Mouse (Mus musculus): ENCODE data around the gene Nrip2.
A peak's percentile ranks its signal among the peaks of the same experiment; 100 is the strongest.

Gene Nrip2

DNA sequence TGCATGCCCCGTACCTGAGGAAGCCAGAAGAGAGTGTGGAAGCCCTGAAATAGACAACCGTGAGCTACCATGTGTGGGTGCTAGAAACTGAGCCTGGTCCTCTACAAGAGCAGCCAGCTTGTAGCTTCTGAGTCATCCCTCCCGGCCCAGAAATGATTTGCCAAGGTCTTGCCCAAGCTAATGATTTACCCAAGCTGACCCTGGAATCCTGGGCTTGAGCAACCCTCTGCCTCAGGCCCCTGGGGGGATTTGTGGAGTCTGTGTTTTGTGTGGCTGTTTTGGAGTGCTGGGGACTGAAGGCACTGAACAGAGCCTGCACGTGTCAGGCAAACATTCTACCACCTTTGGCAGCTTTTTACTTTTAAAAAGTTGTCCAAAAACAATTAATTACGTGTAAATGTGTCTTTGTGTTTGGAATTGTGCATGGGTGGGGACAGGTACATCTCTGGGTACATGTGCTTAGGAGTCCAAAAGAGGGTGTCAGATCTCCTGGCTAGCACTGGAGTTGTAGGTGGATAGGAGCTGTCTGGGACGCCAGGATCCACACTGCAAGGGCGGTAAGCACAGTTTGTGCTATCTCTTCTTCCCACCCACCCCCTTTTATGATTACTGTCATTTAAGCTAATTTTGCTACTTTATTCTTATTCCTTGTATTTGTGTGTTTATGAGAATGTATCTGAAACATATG is 1.4 kb upstream of the Nrip2 start:
- no peak for DNase-seq (ENCODE audit: low read depth, low spot score)

- DNase-seq (ENCODE audit: low read depth, low spot score): peak; percentile 32
These were observed 507 bp downstream of the Nrip2 start for GRCm38 (mm10) chr6:128399421-128400185.

GRCm38 (mm10) chr6:128404708-128405107 is 5.6 kb downstream of the Nrip2 start:
- no peak for DNase-seq (ENCODE audit: low read depth, low spot score)

DNA sequence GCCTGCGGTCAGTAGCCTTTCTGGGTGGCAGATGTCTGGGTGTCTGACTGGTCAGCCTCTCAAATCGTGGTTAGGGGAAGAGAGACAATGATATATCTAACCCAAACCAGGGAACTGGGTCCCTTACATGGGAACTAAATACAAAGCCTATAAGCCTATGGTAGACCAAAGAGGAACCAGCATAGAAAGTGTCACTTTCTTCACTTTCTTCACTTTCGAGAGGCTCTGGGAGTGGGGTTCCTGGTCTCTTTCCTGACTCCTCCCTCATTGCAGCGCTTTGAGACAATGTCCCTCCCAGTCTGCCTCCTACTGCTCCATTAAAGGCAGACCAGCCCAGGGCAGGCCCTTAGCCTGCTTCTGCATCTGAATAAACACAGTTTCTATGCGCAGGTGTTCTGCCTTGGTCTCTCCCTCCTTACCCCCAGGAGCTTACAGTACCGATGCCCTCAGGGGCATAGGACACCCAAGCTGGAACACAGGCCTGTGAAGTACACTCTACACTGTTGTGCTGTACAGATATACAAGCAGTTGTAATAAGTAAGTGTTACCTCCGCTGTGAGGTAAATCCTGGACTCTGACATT is 9.5 kb downstream of the Nrip2 start:
- no peak for DNase-seq (ENCODE audit: low read depth, low spot score)

DNA sequence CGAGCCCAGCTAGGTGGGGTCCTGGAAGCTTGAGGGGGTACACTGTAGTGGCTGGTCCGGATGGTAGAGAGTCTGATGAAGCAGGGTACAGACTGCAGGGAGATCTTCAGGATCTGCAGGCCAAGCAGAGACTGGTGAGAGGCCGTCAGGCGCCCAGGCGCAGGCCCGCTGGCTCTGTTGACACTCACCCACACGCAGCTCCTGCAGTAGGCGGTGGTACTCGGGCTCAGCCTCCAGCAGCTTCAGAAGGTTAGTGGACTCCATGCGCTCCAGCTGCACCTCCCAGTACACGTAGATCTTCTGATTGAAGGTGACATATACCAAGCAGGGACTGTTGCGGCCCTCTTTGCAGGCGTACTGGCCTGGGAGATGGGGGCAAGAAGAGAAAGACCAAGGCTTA is 11.2 kb downstream of the Nrip2 start:
- DNase-seq (ENCODE audit: low read depth, low spot score): no peak

DNA sequence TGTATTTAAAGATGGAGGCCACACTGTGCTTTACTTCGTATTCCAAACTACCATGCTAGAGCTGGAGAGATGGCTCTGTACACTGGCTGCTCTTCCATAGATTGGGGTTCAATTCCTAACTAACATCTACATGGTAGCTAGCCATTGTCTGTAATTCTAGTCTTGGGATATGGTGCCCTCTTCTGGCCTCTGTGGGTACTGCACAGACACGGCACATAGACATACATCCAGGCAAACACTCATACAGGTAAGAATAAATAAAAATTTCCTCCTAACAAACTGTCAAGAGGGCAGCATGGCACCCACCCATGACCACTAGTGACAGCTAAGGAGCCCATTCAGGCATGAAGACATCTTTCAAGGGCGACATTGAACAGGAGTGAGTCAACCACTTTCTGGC is 12.0 kb downstream of the Nrip2 start:
- peak; percentile 73 for DNase-seq (ENCODE audit: low read depth, low spot score)

DNA sequence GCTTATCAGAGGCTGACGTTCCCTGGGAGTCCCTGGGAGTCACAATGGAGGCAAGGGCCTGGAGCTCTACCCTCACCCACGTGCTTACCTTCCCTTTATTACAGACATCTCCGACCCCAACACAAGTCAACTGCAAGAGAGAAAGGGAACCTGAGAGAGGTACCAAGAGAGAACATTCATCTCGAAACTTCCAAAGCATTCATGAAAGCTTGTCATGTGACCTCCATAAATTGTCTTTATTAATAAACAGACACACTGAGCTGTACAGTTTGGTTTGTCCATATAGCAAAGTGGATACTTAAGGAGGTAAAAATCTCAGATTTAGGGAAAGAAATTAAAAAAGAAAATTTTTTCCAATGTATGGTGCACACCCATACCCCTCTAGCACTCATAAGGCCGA is 17.1 kb downstream of the Nrip2 start:
- DNase-seq (ENCODE audit: low read depth, low spot score): no peak

GRCm38 (mm10) chr6:128418076-128418475 is 19.0 kb downstream of the Nrip2 start:
- no peak for DNase-seq (ENCODE audit: low read depth, low spot score)

DNA sequence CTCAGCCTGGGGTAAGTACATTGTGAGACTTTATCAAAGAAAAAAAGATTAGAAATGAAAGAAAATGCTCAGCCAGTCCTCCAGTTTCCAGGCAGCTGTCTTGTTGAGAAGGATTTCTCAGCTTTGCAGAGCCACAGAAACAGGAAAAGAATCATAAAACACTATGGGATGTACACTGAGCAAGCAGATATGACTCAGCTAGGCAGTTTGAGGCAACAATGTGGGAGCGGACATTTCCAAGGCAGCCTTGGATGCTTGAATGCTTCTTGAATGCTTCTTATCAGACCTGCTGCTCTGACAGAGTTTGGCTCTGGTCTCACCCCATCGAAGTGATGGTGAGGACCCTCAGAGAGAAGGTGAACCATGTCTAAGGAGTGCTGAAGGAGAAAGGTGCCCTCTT is 21.9 kb downstream of the Nrip2 start:
- DNase-seq (ENCODE audit: low read depth, low spot score): no peak

DNA sequence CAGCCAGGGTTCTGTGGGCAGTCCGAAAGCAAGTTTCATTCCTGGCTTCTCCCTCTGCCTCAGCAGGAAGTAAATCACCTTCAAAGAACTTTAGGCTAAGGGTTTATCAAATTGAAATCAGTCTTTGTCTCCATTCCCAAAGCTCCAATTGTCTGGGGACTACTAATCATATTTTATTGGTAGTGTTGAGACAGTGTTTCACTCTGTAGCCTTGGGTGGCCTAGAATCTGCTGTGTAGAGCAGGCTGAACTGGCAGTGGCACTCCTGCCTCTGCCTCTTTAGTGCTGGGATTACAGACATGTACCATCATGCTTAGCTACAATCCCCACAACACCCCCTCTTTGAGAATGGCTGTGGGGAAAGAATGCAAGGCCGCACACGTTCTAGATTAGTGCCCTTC is 22.4 kb downstream of the Nrip2 start:
- no peak for DNase-seq (ENCODE audit: low read depth, low spot score)

GRCm38 (mm10) chr6:128423496-128424268 is 24.6 kb downstream of the Nrip2 start:
- no peak for DNase-seq (ENCODE audit: low read depth, low spot score)

- peak; percentile 98 for DNase-seq (ENCODE audit: low read depth, low spot score)
These were observed 25.3 kb downstream of the Nrip2 start, which contains the start of gene Itfg2 for GRCm38 (mm10) chr6:128424269-128425019. Gene Itfg2 (minus strand): TSS chr6:128424931.

- DNase-seq (ENCODE audit: low read depth, low spot score): no peak
These were observed 25.9 kb downstream of the Nrip2 start for GRCm38 (mm10) chr6:128425046-128425445.

- DNase-seq (ENCODE audit: low read depth, low spot score): no peak
These were observed 28.5 kb downstream of the Nrip2 start for GRCm38 (mm10) chr6:128427571-128427970.

- DNase-seq (ENCODE audit: low read depth, low spot score): no peak
These were observed 30.2 kb downstream of the Nrip2 start for GRCm38 (mm10) chr6:128429300-128429699.

DNA sequence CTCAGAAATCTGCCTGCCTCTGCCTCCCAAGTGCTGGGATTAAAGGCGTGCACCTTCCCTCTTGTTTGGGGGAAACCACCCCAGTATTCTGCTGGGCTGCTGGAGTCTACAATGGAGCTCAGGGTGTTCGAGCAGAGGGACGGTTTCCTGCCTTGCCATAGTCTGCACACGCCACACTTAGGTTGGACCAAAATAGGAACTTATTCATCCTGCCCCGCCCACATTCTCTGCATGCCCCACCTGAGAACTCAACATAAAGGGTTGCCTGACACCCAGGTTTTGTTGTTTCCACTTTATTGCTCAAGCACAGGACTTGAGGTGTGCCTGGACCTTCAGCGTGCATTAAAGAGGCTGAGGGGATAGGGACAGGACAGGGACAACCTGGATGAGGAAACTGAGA is 30.7 kb downstream of the Nrip2 start:
- no peak for DNase-seq (ENCODE audit: low read depth, low spot score)

GRCm38 (mm10) chr6:128432356-128432915 is 33.3 kb downstream of the Nrip2 start:
- DNase-seq (ENCODE audit: low read depth, low spot score): no peak

GRCm38 (mm10) chr6:128433566-128433965 is 34.5 kb downstream of the Nrip2 start:
- DNase-seq (ENCODE audit: low read depth, low spot score): no peak

DNA sequence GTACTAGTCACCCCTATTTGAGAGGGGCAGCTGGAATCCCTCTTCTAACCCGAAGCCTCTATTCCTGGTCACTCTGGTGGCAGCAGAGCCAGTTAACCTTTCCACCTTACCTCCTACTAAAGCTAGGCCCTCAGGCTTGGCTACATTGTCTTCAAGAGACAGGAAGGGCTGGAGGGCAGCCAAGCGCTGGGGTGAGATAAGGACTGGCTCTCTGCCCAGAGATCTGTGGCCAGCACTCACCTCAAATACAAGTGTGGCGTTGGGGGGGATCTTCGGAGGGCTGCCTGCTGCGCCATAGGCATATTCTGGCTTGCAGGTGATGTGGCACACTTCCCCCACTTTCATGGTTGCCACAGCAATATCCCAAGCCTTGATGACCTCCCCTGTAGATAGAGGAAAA is 36.4 kb downstream of the Nrip2 start:
- no peak for DNase-seq (ENCODE audit: low read depth, low spot score)

- DNase-seq (ENCODE audit: low read depth, low spot score): no peak
These were observed 37.4 kb downstream of the Nrip2 start for GRCm38 (mm10) chr6:128436356-128437005.
